Mouse (Mus musculus): Measurements from ENCODE around the gene Slc3a2.

DNA sequence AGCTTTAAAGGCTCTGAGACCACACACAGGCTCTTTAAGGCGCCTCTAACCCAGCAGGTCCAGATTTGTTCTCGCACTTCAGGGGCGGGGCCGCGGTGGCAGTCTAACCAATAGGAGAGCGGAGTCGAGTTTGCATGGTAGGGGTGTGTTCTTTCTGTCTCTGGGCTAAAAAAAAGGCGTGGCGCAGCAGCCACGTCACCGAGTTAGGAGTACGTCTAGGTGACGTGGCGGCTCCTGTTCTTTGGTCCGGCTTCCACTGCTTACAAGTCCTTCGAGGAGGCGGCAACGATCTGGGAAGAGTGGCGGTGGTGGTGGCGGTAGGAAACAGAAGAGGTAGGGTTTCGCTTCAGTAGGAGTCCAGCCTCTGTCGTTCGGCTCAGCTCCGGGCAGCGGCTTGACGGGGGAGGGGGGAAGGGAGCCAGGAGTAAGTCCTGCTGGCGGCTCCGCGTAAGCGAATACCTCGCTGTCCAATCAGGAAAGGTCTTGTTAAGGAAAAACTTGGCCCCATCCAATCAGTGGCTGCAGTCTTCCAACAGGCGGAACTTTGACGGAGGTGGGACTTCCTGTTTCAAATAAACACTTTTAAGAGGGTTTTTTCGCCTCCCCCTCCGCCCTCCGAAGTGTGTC, 18.2 kb upstream of the Slc3a2 start, which contains the start of gene Stx5a:
- TF ChIP-seq CTCF (IDR thresholded peaks at IDR 0.05; ENCODE audit: borderline replicate concordance, insufficient read depth, low read depth, low read length): no peak
- peak; percentile 54; the same call in 1 of the 2 replicates for TF ChIP-seq POLR2A (IDR thresholded peaks at IDR 0.05; ENCODE audit: borderline replicate concordance, insufficient read depth, low read length)
